Mouse (Mus musculus): ENCODE measurements around the gene Tjp1. TPM values are rescaled to one million over a fixed set of nuclear protein-coding genes. Genes with fewer than 3 reads are reported as not detected.

Gene Tjp1
- polyA plus RNA-seq, 1 experiment from 2014 or later = 19.1 TPM

DNA sequence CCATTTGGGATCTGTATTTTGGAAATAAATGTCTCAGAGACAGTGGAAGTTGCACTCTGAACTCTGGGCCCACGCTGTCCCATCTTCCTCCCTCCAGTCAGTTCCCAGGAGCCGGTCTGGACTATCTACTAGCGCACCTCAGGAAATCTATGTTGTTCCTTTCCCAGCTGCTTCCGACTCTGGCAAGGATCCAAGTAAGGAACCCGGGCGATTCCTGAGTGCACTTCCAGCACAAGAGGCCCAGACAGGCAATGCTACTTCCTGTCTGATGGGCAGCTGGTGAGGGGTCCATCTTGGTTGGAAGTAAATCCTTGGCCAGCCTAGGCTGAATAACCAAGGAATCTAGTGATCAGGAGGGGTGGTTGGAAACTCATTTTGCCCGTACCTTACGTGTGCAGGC lies 152.4 kb downstream of the Tjp1 start:
- no peaks in the 10 kb centered on the region for H3K4me1 ChIP-seq (ENCODE audit: control insufficient read depth, insufficient read depth, low read length)
- no peaks in the 10 kb centered on the region for H3K9me3 ChIP-seq (ENCODE audit: control insufficient read depth, low read length)
- DNase-seq (ENCODE audit: low spot score) = no peak
- H3K27ac ChIP-seq (replicated peaks; ENCODE audit: low read depth, low read length) = no peak overlapping the region
- H3K27me3 ChIP-seq (ENCODE audit: control insufficient read depth, insufficient read depth, low read length) = no peaks in the 10 kb centered on the region
- no peak overlapping the region for H3K4me2 ChIP-seq (ENCODE audit: low read depth, severe bottlenecking)
- WGBS = 83% methylated on average over 8 of the region's 8 CpGs
- H3K4me3 ChIP-seq (ENCODE audit: low read depth, low read length) = no peak overlapping the region
- H3K9ac ChIP-seq (ENCODE audit: low read length) = no peak overlapping the region
- ATAC-seq (ENCODE audit: insufficient number of reproducible peaks, low FRiP score, low TSS enrichment, low read depth) = no peak
- H3K36me3 ChIP-seq (ENCODE audit: control insufficient read depth, insufficient read depth, low read length) = no peaks in the 10 kb centered on the region

- no peak for DNase-seq (ENCODE audit: low spot score)
- no peak overlapping the region for H3K9ac ChIP-seq (ENCODE audit: low read length)
These were observed 154.2 kb downstream of the Tjp1 start for GRCm38 (mm10) chr7:65373336-65373735.

GRCm38 (mm10) chr7:65371765-65372164 lies 155.8 kb downstream of the Tjp1 start:
- Histone ChIP-seq H3K9me3 (ENCODE audit: control insufficient read depth, low read length) (no peaks in the 10 kb centered on the region), H3K4me1 (ENCODE audit: control insufficient read depth, insufficient read depth, low read length) (no peaks in the 10 kb centered on the region), H3K9ac (ENCODE audit: low read length) (peak overlapping the region; percentile 87), H3K27me3 (ENCODE audit: control insufficient read depth, insufficient read depth, low read length) (no peaks in the 10 kb centered on the region), H3K36me3 (ENCODE audit: control insufficient read depth, insufficient read depth, low read length) (no peaks in the 10 kb centered on the region), H3K4me2 (ENCODE audit: low read depth, severe bottlenecking) (peak overlapping the region; percentile 70), H3K4me3 (ENCODE audit: low read depth, low read length) (no peak overlapping the region), H3K27ac (replicated peaks; ENCODE audit: low read depth, low read length) (no peak overlapping the region)
- ATAC-seq (ENCODE audit: insufficient number of reproducible peaks, low FRiP score, low TSS enrichment, low read depth) (no peak), DNase-seq (ENCODE audit: low spot score) (no peak)
- WGBS = 62% methylated on average over 6 of the region's 6 CpGs

More at GRCm38 (mm10) chr7:65373336-65373735, 154.2 kb downstream of the Tjp1 start:
- Histone ChIP-seq H3K27me3 (ENCODE audit: control insufficient read depth, insufficient read depth, low read length) (no peaks in the 10 kb centered on the region), H3K4me2 (ENCODE audit: low read depth, severe bottlenecking) (no peak overlapping the region), H3K27ac (replicated peaks; ENCODE audit: low read depth, low read length) (no peak overlapping the region), H3K4me3 (ENCODE audit: low read depth, low read length) (no peak overlapping the region), H3K4me1 (ENCODE audit: control insufficient read depth, insufficient read depth, low read length) (no peaks in the 10 kb centered on the region), H3K9me3 (ENCODE audit: control insufficient read depth, low read length) (no peaks in the 10 kb centered on the region), H3K36me3 (ENCODE audit: control insufficient read depth, insufficient read depth, low read length) (no peaks in the 10 kb centered on the region)
- WGBS = 92% methylated on average over 8 of the region's 8 CpGs
- no peak for ATAC-seq (ENCODE audit: insufficient number of reproducible peaks, low FRiP score, low TSS enrichment, low read depth)

DNA sequence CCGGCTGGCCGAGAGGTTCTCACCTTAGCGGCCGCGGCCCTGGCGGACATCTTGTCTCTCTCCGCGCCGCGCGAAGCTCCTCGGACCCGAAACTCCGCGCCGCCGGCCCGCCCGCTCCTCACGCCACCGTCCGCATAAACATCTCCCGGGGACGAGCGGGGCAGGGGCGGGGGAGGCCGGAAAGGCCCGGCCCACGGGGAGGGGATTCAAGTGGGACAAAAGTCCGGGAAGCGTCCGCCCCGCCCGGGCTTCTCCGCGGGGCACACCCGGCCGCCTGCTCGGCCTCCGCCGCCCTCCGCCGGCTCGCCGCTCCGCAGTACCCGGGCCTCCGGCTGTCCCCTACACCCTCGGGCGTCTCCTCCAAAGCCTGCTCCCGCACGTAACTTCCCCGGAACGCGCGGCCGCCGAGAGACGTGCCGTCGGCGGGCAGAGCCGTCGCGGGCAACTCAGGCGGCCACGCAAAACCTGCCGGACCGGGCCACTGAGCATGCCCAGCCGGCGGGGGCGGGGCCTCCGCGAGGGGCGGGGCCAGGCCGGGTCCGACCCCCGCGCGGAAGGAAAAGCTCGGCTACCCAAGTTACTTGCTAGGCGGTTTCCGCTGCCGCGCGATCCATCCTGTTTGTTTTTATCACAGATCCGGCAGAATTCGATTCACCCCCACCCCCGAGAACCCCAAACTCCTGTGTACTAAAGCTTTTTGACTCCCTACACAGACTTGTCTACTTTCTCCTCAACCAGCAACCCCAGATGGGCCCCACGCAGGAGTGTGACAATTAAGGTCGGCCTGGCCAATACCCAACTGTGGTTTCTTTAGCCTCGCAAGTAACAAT lies 156.6 kb downstream of the Tjp1 start:
- peak; percentile 91 for DNase-seq (ENCODE audit: low spot score)
- 0 out of 2 replicates have a peak, but pooled peaks cover 2% of the 10 kb centered on the region for H3K4me1 ChIP-seq (ENCODE audit: control insufficient read depth, insufficient read depth, low read length)
- no peaks in the 10 kb centered on the region for H3K9me3 ChIP-seq (ENCODE audit: control insufficient read depth, low read length)
- no peaks in the 10 kb centered on the region for H3K36me3 ChIP-seq (ENCODE audit: control insufficient read depth, insufficient read depth, low read length)
- H3K4me3 ChIP-seq (ENCODE audit: low read depth, low read length) = peak overlapping the region; percentile 63
- peak overlapping the region; percentile 70 for H3K4me2 ChIP-seq (ENCODE audit: low read depth, severe bottlenecking)
- H3K27ac ChIP-seq (replicated peaks; ENCODE audit: low read depth, low read length) = peak overlapping the region; percentile 83
- no peaks in the 10 kb centered on the region for H3K27me3 ChIP-seq (ENCODE audit: control insufficient read depth, insufficient read depth, low read length)
- under 1% methylated on average over 70 of the region's 92 CpGs for WGBS
- ATAC-seq (ENCODE audit: insufficient number of reproducible peaks, low FRiP score, low TSS enrichment, low read depth) = peak; percentile 93
- peak overlapping the region; percentile 87 for H3K9ac ChIP-seq (ENCODE audit: low read length)

GRCm38 (mm10) chr7:65370381-65370786 lies 157.2 kb downstream of the Tjp1 start:
- peak overlapping the region; percentile 70 for H3K4me2 ChIP-seq (ENCODE audit: low read depth, severe bottlenecking)
- ATAC-seq (ENCODE audit: insufficient number of reproducible peaks, low FRiP score, low TSS enrichment, low read depth) = peak; percentile 26
- H3K4me3 ChIP-seq (ENCODE audit: low read depth, low read length) = peak overlapping the region; percentile 63
- DNase-seq (ENCODE audit: low spot score) = peak; percentile 62
- no peaks in the 10 kb centered on the region for H3K9me3 ChIP-seq (ENCODE audit: control insufficient read depth, low read length)
- 0% methylated on average over 34 of the region's 46 CpGs for WGBS
- no peaks in the 10 kb centered on the region for H3K27me3 ChIP-seq (ENCODE audit: control insufficient read depth, insufficient read depth, low read length)
- H3K9ac ChIP-seq (ENCODE audit: low read length) = peak overlapping the region; percentile 87
- H3K4me1 ChIP-seq (ENCODE audit: control insufficient read depth, insufficient read depth, low read length) = 0 out of 2 replicates have a peak, but pooled peaks cover 2% of the 10 kb centered on the region
- peak overlapping the region; percentile 83; the same call in 1 of the 2 replicates for H3K27ac ChIP-seq (replicated peaks; ENCODE audit: low read depth, low read length)
- H3K36me3 ChIP-seq (ENCODE audit: control insufficient read depth, insufficient read depth, low read length) = no peaks in the 10 kb centered on the region

DNA sequence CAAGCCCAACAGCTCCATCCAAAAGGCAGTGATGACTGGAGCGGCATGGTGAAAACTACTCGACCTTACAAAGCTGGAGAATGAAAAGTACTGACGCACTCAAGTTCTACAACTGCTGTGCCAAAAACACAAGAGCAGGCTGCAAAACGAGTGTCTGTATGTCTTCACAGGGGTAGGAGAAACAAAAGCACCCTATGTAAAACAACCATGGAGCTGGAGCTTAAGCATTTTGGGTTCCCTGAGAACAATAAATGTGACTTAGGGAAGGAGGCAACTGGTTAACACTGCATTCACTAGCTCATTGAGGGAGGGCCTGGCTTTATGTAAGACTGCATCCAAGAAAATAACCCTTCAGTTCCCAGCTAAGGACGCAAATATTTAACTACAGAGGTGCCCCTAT lies 158.5 kb downstream of the Tjp1 start:
- H3K9ac ChIP-seq (ENCODE audit: low read length) = no peak overlapping the region
- no peaks in the 10 kb centered on the region for H3K36me3 ChIP-seq (ENCODE audit: control insufficient read depth, insufficient read depth, low read length)
- 0 out of 2 replicates have a peak, but pooled peaks cover 2% of the 10 kb centered on the region for H3K4me1 ChIP-seq (ENCODE audit: control insufficient read depth, insufficient read depth, low read length)
- no peak for DNase-seq (ENCODE audit: low spot score)
- no peak for ATAC-seq (ENCODE audit: insufficient number of reproducible peaks, low FRiP score, low TSS enrichment, low read depth)
- no peak overlapping the region for H3K27ac ChIP-seq (replicated peaks; ENCODE audit: low read depth, low read length)
- no peaks in the 10 kb centered on the region for H3K27me3 ChIP-seq (ENCODE audit: control insufficient read depth, insufficient read depth, low read length)
- no peak overlapping the region for H3K4me3 ChIP-seq (ENCODE audit: low read depth, low read length)
- peak overlapping the region; percentile 32; the same call in 1 of the 2 replicates for H3K4me2 ChIP-seq (ENCODE audit: low read depth, severe bottlenecking)
- no peaks in the 10 kb centered on the region for H3K9me3 ChIP-seq (ENCODE audit: control insufficient read depth, low read length)
- 55% methylated on average over 5 of the region's 5 CpGs for WGBS

DNA sequence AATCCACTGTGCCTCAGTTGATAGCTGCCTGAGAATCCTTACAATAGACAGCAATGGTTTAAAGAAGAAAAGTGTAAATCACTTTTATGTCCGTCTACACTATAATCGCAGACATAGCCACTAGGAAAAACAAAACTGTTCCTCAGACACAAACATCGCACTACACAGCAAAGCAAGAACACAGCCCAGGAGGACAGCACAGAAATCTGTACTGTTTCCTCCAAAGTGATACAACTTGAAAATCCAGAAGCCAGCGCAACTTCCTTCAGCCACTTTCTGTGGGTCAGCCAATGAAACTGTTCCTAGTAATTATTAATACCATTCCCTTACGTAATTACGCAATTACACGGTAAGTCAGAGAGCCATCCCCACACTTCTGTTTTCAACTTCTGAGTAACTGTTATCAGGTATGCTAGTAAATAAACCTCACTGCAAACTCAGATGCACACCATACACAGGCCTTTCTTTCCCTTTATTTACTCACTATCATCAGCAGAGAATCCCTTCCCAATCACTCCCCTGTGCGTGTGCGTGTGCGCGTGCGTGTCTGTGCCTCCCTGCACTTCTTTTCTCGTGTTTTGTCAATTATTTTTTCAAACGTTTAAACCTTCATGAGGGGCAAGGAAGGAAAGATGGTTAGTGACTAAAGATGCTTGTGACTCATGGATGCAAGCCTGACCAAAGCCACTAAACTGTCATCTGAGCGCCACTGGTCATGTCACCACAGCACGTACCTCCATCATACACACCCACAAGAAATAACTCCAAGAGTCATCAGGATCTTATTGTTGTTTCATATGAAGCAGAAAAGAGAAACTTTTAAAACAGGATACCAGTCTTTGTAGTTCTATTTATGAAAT lies 160.0 kb downstream of the Tjp1 start:
- WGBS = 77% methylated on average over 16 of the region's 16 CpGs
- Histone ChIP-seq H3K9me3 (ENCODE audit: control insufficient read depth, low read length) (no peaks in the 10 kb centered on the region), H3K36me3 (ENCODE audit: control insufficient read depth, insufficient read depth, low read length) (no peaks in the 10 kb centered on the region), H3K4me2 (ENCODE audit: low read depth, severe bottlenecking) (no peak overlapping the region), H3K27me3 (ENCODE audit: control insufficient read depth, insufficient read depth, low read length) (no peaks in the 10 kb centered on the region), H3K4me3 (ENCODE audit: low read depth, low read length) (no peak overlapping the region), H3K4me1 (ENCODE audit: control insufficient read depth, insufficient read depth, low read length) (0 out of 2 replicates have a peak, but pooled peaks cover 2% of the 10 kb centered on the region), H3K27ac (replicated peaks; ENCODE audit: low read depth, low read length) (no peak overlapping the region), H3K9ac (ENCODE audit: low read length) (no peak overlapping the region)
- DNase-seq (ENCODE audit: low spot score) (no peak), ATAC-seq (ENCODE audit: insufficient number of reproducible peaks, low FRiP score, low TSS enrichment, low read depth) (no peak)

DNA sequence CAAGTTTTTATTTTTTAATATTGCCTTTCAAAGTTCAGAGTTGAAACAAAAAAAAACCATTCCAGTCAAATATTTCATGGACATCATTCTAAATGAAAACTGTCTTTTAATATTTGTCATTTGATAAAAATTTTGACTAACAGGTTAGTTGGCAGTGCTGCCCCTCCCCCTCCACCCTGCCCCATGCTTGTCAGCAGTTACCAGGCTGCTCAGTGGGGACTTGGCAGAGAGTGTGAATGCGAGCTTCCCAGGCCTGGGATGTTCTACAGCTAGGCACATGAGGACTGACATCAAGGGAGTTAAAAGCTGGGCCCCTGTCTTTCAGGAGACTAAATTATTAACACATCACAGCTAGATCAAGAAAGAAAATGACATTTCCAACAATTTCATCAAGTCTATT lies 161.4 kb downstream of the Tjp1 start:
- Histone ChIP-seq H3K4me1 (ENCODE audit: control insufficient read depth, insufficient read depth, low read length) (0 out of 2 replicates have a peak, but pooled peaks cover 2% of the 10 kb centered on the region), H3K9ac (ENCODE audit: low read length) (no peak overlapping the region), H3K27ac (replicated peaks; ENCODE audit: low read depth, low read length) (no peak overlapping the region), H3K4me3 (ENCODE audit: low read depth, low read length) (no peak overlapping the region), H3K4me2 (ENCODE audit: low read depth, severe bottlenecking) (no peak overlapping the region), H3K27me3 (ENCODE audit: control insufficient read depth, insufficient read depth, low read length) (no peaks in the 10 kb centered on the region), H3K9me3 (ENCODE audit: control insufficient read depth, low read length) (no peaks in the 10 kb centered on the region), H3K36me3 (ENCODE audit: control insufficient read depth, insufficient read depth, low read length) (no peaks in the 10 kb centered on the region)
- 6% methylated on average over 1 of the region's 1 CpGs for WGBS
- DNase-seq (ENCODE audit: low spot score) (no peak), ATAC-seq (ENCODE audit: insufficient number of reproducible peaks, low FRiP score, low TSS enrichment, low read depth) (no peak)
